Mouse (Mus musculus) thymus, adult 2 months (tissue): Measurements from ENCODE around the gene Pdzd7.

ENCODE experiments used
- CTCF ChIP-seq: fragments of 200-500 bp; IDR thresholded peaks from 2 replicates; pipeline ENCODE4 v1.5.1; 2012; ENCODE audit warnings: mild to moderate bottlenecking, control low read depth, low read length, moderate library complexity, borderline replicate concordance; ENCODE audit not compliant: control insufficient read depth, poor library complexity, insufficient read depth; ENCODE audit errors: extremely low read depth
- POLR2A ChIP-seq: fragments of 200-500 bp; IDR thresholded peaks from 2 replicates; pipeline ENCODE4 v1.6.1; 2012; ENCODE audit warnings: mild to moderate bottlenecking, low read length, control low read depth, moderate library complexity; ENCODE audit not compliant: control insufficient read depth, poor library complexity, insufficient read depth; ENCODE audit errors: extremely low read depth

DNA sequence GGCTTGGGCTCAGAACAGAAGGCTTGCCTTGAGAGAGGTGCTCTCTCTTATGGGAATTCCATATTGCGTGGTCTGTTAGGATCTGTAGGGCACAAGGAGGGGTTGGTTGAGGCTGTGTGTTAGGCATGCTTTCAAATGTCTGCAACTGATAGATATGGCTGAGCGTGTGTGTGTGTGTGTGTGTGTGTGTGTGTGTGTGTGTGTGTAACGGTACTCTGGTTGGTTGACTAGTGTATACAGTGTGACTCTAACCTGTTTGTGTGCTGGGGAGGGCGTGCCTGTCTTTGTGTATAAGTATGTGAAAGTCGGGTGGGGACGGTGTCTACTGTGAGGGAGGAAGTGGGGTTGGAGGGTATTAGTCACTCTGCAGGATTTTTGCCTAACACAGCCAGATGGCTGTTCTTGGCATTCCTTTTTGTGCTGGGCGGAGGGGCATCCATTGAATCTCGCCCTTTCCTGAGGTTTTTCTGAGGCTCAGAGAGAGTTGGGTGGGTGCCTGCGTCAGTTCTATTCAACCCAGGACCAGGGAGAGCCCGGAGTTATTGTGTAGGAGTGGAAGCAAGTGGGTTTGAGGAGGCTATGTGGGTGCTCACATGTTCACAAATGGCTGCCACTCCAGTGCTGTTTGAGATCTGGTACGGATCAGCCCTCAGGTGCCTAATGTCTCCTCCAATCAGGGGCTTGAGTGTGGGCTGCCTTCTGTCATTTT, 2.6 kb upstream of the Pdzd7 start:
- no peak for TF ChIP-seq CTCF
- TF ChIP-seq POLR2A, result no peak
